Mouse (Mus musculus) cerebellum, adult 2 months (tissue): ENCODE measurements at regions not wholly inside any gene's neighbourhood (a gene's known extent, or its start where the extent isn't known, plus 50 kb on each side); places are given as distances from the start of the nearest gene placed in this dataset.

Experiments
- DNase-seq, 2 experiments: peaks; one replicate each; pipeline ENCODE4 v3.0.0; 2021
- H3K27ac ChIP-seq: fragments of 200-500 bp; 2 replicates; pipeline ENCODE4 v1.5.1; 2012; ENCODE audit warnings: low read length, control low read depth, inconsistent platforms; ENCODE audit not compliant: insufficient read depth
- H3K27me3 ChIP-seq: fragments of 200-500 bp; 2 replicates; pipeline ENCODE4 v1.6.1; 2012; ENCODE audit warnings: inconsistent platforms, mild to moderate bottlenecking, low read length, moderate library complexity; ENCODE audit not compliant: control insufficient read depth, insufficient read depth
- H3K4me1 ChIP-seq: fragments of 200-500 bp; 2 replicates; pipeline ENCODE4 v1.6.1; 2011; ENCODE audit warnings: low read length; ENCODE audit not compliant: control insufficient read depth, insufficient read depth
- H3K4me3 ChIP-seq: fragments of 200-500 bp; replicated peaks from 2 replicates; pipeline ENCODE3; 2011; ENCODE audit warnings: mild to moderate bottlenecking, low read depth, low read length, control low read depth; ENCODE audit not compliant: insufficient read depth
- CTCF ChIP-seq: fragments of 200-500 bp; IDR thresholded peaks from 2 replicates; pipeline ENCODE4 v1.5.1; 2011; ENCODE audit warnings: low read depth, mild to moderate bottlenecking, control low read depth, low read length, moderate library complexity, borderline replicate concordance; ENCODE audit not compliant: insufficient read depth
- POLR2A ChIP-seq: fragments of 200-500 bp; IDR thresholded peaks from 2 replicates; pipeline ENCODE4 v1.6.1; 2011; ENCODE audit warnings: low read length, control low read depth, borderline replicate concordance; ENCODE audit not compliant: insufficient read depth
- WGBS: fragments of 180-500 bp; shearing (Covaris S2); methylation state at CpG from one replicate; pipeline ENCODE4 v1.1.7; 2018; 5-methylcytosine and 5-hydroxymethylcytosine counted together

DNA sequence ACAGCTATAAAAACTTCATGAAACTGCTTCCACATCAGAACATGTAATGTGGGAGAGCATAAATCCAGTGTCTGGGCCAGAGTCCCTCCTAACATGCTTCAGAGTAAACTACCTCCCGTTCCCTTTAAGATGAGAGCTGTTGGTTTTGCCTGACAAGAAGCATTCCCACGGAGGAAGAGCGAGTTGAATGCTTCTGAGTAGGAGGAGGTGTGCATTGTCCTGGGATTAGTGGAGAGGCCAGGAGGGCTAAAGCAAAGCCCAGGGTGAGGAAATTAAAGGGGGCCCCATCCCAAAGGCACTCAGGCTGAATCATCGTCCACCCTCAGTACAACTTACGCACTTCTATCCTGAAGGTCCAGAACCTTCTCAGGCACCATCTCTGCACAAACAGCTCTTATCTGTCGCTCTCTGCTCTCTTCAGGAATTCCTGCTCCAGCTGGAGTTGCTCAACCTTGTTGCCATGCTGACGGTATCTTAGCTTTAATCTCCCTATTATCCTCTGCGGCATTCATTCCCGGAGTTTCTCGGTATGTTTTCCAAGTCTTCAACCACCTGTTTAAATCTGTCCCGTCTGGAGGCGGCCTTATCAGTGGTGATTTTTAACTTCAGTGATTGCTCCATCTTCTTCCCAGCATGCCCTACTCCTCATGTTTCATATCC lies 85.9 kb upstream of the Magi3 start:
- Histone ChIP-seq H3K27ac (no peak overlapping the region), H3K27me3 (no peaks in the 10 kb centered on the region; the same call in 1 of the 2 replicates), H3K4me3 (no peak overlapping the region), H3K4me1 (no peaks in the 10 kb centered on the region)
- DNase-seq, result no peak
- WGBS, result 54% methylated on average over 12 of the region's 12 CpGs
- no peak for TF ChIP-seq POLR2A
- no peak for TF ChIP-seq CTCF

DNA sequence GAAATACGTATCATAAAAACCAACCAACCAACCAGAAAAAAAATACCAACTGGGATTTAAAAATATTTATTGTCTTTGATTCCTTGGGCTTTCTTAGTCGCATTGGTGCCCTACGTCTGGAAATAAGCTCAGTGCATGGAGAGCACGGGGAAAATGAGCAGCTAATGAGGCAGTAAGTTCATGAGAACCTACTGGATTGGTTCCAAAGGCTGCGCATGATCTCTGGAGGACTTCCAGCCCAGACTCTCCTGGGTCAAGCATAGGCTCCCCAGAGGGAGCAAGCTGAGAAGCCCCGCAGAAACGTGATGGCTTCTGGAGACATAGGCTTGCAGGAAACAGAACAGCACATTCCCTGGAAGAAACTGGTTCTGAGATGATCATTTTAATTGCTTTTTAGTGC lies 83.4 kb upstream of the Magi3 start:
- no peaks in the 10 kb centered on the region for H3K4me1 ChIP-seq
- no peak overlapping the region for H3K4me3 ChIP-seq
- TF ChIP-seq POLR2A, result no peak
- H3K27ac ChIP-seq, result no peak overlapping the region
- no peaks in the 10 kb centered on the region; the same call in 1 of the 2 replicates for H3K27me3 ChIP-seq
- DNase-seq, result peak in 1 of 2 experiments; percentile 17
- WGBS, result 25% methylated on average over 7 of the region's 7 CpGs

DNA sequence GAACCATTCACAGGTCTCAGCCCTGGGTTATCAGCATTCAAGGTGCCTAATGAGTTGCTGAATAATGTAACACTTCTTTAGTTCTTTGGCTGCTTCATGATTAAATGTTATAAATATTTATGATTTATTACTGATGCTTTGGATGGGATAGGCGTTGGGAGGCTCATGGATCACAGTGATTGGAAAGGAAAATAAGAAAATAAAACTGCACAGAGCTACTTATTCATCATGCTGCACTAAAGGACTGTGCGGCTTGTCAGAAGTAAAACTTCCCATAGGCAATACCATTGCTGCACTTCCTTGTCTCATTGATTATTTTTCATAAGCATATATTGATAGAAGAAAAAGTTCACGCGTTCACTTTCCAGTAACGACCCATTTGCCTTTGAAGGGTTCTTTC lies 80.0 kb upstream of the Magi3 start:
- WGBS, result 96% methylated on average over 5 of the region's 5 CpGs
- TF ChIP-seq POLR2A (no peak), CTCF (no peak)
- H3K27me3 ChIP-seq, result no peaks in the 10 kb centered on the region

DNA sequence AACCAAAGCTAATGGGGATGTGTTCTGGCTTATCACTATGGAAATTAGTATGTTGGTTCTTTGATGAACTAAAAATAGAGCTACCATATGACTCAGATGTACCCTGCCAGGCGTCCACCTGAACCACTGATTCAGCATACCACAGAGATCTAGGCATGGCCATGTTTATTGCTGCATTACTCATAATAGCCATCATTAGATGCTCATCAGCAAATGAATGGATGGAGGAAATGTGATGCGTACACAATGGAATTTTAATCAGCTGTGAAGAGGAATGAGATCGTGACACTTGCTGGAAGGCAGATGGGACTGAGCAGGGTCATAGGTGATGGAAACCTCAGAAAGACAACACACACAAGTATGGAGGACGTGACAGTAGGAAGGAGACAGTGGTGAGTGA lies 78.7 kb upstream of the Magi3 start:
- no peak overlapping the region for H3K4me3 ChIP-seq
- no peak for DNase-seq
- H3K27me3 ChIP-seq, result no peaks in the 10 kb centered on the region
- TF ChIP-seq POLR2A, result no peak
- no peak for TF ChIP-seq CTCF
- H3K27ac ChIP-seq, result no peak overlapping the region
- H3K4me1 ChIP-seq, result no peaks in the 10 kb centered on the region
- WGBS, result 65% methylated on average over 4 of the region's 4 CpGs

More for the DNA sequence above, 80.0 kb upstream of the Magi3 start:
- no peak for DNase-seq
- Histone ChIP-seq H3K27ac (no peak overlapping the region), H3K4me1 (no peaks in the 10 kb centered on the region), H3K4me3 (no peak overlapping the region)

DNA sequence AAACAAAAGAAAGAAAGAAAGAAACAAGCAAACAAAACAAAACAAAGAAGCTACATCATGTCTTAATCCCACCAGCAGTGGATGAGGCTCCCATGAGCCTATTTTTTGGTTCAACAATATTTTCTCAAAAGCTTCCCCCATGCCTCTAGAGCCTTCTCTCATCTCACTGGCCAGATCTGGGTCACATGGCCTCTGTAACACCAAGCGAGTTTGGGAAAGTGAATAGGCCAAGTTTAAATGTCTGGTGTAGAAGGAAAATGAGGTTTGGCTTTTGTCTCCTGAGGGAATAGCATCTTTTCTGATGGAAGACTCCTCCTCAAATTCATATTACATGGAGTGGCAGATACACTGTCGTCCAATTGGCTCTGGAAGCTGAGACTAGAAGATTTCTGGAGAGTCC lies 78.2 kb upstream of the Magi3 start:
- Histone ChIP-seq H3K27me3 (no peaks in the 10 kb centered on the region), H3K4me1 (no peaks in the 10 kb centered on the region), H3K4me3 (no peak overlapping the region), H3K27ac (no peak overlapping the region)
- 91% methylated on average over 2 of the region's 2 CpGs for whole genome bisulfite sequencing
- DNase-seq, result no peak
- no peak for TF ChIP-seq CTCF
- no peak for TF ChIP-seq POLR2A

DNA sequence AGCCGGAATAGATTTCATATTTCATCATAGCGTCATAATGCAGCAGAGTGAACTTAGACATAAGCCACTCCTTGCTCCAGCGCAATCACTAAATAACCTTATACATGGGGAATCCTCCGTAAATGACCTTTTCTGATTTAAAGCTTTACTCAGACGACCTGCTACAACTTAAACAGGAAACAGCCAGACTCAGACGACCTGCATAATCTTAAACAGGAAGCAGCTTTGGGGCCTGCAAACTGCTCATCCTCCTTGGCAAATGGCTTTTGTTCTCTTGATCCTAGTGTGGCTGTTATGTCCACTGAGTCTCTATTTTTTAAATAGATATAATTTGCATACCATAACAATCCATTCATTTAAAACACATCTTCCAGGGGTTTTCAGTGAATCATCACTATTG lies 76.9 kb upstream of the Magi3 start:
- Histone ChIP-seq H3K27me3 (no peaks in the 10 kb centered on the region), H3K27ac (no peak overlapping the region), H3K4me1 (no peaks in the 10 kb centered on the region), H3K4me3 (no peak overlapping the region)
- DNase-seq, result no peak
- WGBS, result 87% methylated on average over 6 of the region's 6 CpGs
- no peak for TF ChIP-seq POLR2A
- no peak for TF ChIP-seq CTCF

DNA sequence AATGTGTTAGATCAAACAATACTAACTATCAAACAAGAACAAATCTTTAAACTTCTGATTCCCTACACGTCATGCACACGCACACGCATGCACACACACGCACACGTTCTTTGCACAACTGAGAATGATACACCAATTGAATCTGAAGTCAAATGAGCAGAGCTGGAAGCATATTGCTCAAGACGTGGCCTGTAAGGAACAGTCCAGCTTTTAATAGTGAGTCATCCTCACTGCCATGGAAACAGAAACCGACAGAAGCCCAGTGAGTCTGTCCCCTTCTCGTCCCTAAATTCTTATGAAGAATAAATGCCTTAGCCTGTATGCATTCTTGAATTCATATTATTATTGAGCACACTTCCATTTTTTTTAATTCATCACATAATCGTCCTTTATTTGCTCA lies 75.7 kb upstream of the Magi3 start:
- Histone ChIP-seq H3K27ac (no peak overlapping the region), H3K4me1 (no peaks in the 10 kb centered on the region), H3K4me3 (no peak overlapping the region), H3K27me3 (no peaks in the 10 kb centered on the region)
- DNase-seq, result no peak
- TF ChIP-seq CTCF (no peak), POLR2A (no peak)
- 83% methylated on average over 9 of the region's 9 CpGs for WGBS

DNA sequence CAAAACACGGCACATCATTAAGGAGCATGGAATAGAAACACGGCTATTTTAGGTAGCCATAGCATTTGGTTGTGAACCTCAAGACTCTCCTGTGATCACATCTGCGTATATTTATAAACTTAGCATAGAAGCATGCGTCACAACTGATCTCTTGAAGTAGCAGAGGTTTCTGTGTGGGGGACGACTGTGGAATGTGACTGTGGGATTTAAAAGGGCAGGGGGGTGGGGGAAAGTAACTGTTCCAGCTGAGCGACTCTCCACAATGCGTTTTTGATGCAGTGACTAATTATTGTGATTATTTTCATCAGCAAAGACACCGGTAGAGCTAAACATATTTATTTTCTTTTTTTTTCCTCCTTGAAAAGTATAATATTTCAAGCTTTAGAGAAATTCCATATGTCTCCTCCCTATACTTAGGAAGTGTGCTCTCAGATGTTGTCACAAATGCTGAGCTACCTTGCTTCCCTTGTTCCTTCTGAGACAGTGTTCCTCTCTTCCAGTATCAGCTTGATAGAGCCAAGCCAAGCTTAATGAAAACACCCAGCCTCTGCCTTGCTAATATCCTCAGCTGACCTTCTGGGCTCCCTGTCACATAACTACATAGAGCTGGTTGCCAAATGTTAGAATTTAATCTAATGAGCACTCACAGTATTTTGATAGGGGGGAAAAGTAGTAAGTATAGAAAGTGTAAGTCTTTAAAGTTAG lies 75.0 kb upstream of the Magi3 start:
- 73% methylated on average over 8 of the region's 8 CpGs for WGBS
- DNase-seq, result no peak
- no peaks in the 10 kb centered on the region for H3K27me3 ChIP-seq
- H3K27ac ChIP-seq, result no peak overlapping the region
- H3K4me3 ChIP-seq, result no peak overlapping the region
- H3K4me1 ChIP-seq, result no peaks in the 10 kb centered on the region
- TF ChIP-seq POLR2A, result no peak
- no peak for TF ChIP-seq CTCF
